Mouse (Mus musculus) adrenal gland, postnatal 25 days (tissue): ENCODE measurements around the gene Taldo1. TPM values are rescaled to one million over a fixed set of nuclear protein-coding genes. Genes with fewer than 3 reads are reported as not detected.
A peak's percentile ranks its signal among the peaks of the same experiment; 100 is the strongest.
"Not testable (repeated sequence)": the region's sequence is repeated elsewhere in the genome, so short reads cannot be mapped to it uniquely, and the experiment has no call there.

Experiments
- DNase-seq: peaks from one replicate; pipeline ENCODE4 v3.0.0; 2021; ENCODE audit warnings: mixed read lengths
- total RNA-seq: library from RNA; stranded (reverse); gene quantifications from 2 replicates; pipeline ENCODE4 v1.2.3, GENCODE M21; 2021

Gene Taldo1
- total RNA-seq, 1 experiment from 2014 or later = 681 TPM

DNA sequence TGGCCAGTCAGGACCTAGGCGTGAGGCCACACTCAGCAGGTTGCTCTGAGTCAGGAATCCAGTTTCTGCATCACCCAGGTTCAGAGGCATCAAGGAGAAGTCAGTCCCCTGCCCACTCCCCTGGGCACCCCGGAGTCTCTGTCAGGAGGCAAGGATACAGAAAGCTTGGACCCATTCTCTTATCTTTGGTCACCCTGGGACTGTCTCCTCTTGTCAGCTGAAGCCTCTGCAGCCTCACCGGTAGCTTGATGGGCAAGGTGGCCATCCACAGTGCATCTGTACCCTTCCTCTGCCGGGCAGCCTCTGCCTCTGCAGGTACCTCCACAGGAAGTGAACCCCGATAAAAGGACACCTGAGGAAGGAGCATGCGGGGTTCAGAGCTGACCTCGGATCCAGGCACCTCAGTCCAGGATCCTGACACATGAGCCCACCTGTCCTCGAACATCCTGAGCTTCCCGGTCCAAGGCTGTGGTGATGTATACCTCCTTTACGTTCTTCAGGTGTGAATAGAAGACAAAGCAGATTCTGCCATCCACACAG, 47.2 kb downstream of the Taldo1 start:
- no peak for DNase-seq

- DNase-seq = no peak
Measured at GRCm38 (mm10) chr7:141439811-141440210, 47.8 kb downstream of the Taldo1 start.

DNA sequence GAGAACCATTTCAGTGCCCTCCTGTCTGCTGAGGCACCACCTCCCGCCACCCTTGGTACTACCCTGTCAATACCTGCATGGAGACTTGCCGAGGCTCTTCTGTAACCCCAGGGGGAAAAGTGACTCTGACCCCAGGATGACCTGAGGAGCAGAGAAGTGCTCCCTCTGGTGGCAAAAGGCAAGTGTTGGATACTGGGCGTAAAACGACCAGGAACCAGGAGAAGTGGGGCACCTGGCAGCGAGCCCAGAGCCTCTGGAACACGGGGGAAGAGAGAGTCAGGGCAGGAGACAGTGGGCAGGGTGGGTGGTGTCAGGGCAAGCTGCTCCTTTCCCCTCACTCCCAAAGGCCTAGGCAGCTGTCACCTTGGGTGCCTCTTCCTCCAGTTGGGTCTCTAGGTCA, 48.6 kb downstream of the Taldo1 start:
- DNase-seq = peak; percentile 69

DNA sequence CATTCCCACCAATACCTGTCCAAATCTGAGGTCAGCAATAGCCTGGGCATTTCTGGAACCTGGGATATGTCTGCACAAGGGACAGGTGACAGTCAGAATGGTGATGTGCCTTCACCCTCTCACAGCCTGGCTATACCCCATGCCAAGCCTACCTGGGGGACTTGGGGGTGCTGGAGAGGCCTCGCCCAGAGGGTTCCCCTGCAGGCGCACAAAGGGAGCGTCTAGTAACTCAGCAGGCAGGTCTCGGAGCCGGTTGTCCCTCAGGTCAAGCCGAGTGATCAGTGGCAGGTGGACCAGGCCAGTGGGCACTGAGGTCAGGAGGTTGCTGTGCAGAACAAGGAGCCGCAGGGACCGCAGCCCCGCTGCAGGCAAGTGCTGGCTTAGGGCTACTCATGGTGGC, 49.5 kb downstream of the Taldo1 start:
- DNase-seq = no peak

GRCm38 (mm10) chr7:141442199-141442598, 50.2 kb downstream of the Taldo1 start:
- no peak for DNase-seq

DNA sequence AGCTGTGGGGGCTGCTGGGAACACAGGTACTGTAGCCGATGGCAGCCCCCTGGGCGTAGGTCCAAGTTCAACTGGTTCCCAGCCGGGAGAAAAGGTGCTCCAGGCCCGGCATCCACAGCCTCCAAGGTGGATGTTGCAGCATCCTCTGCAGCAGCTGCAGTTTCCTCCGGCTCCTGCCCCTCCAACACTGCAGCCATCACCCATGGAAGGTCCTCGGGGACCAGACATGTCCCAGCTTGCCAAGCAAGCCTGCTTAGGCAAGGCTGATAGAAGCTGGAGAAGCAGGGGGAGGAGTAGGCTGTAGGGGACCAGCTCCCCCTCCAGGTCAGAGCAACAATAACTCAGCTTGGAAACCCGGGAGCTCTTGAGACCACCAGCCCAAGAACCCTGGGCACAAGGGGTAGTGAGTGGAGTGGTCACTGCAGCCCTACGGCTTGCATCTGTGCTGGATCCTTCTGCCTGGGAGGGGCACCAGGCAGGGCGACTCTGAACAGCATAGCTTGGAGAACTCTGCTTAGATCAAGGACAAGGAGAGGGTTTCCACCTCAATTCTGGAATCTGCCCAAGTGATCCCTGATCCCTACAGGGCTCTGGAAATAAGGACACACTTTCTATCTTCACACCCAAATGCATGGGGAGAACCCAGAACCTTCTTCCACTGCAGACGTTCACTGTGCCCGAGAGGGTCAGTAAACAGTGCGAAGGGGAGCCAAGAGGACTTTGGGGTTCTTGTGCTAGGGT, 51.3 kb downstream of the Taldo1 start:
- no peak for DNase-seq

- peak; percentile 71 for DNase-seq
Measured at GRCm38 (mm10) chr7:141443828-141444237, 51.8 kb downstream of the Taldo1 start, which contains the start of gene Pidd1. TSS of gene Pidd1 (minus strand) at chr7:141444025.

- DNase-seq = not testable (repeated sequence)
Measured at GRCm38 (mm10) chr7:141446374-141446773, 54.4 kb downstream of the Taldo1 start.

GRCm38 (mm10) chr7:141447110-141447991, 55.4 kb downstream of the Taldo1 start, which contains the start of gene Rplp2:
TSS of gene Rplp2 (plus strand) at chr7:141447370.
- peak; percentile 93 for DNase-seq

- DNase-seq = no peak
Measured at GRCm38 (mm10) chr7:141451928-141452327, 59.9 kb downstream of the Taldo1 start.

Other genes starting within 250 kb of the Taldo1 start
- 298 and 356 TPM in 2 replicates for gene Rnh1, start 219.3 kb upstream of the Taldo1 start, total RNA-seq
- gene Hras, start 198.2 kb upstream of the Taldo1 start, total RNA-seq = 64.8 and 88.0 TPM in 2 replicates
- 6.4 and 10.8 TPM in 2 replicates for gene Lrrc56, start 198.0 kb upstream of the Taldo1 start, total RNA-seq
- gene Lmntd2, start 178.1 kb upstream of the Taldo1 start, total RNA-seq = 0.39 TPM in 1 of 2 replicates, not detected in the other
- 5.7 and 8.0 TPM in 2 replicates for gene Rassf7, start 176.3 kb upstream of the Taldo1 start, total RNA-seq
- 83.3 and 83.9 TPM in 2 replicates for gene Phrf1, start 163.4 kb upstream of the Taldo1 start, total RNA-seq
- 7.8 and 10.4 TPM in 2 replicates for gene Irf7, start 125.7 kb upstream of the Taldo1 start, total RNA-seq
- 14.4 and 16.5 TPM in 2 replicates for gene Cdhr5, start 115.4 kb upstream of the Taldo1 start, total RNA-seq
- not detected in 2 replicates for gene Sct, start 113.1 kb upstream of the Taldo1 start, total RNA-seq
- gene Drd4, start 100.2 kb upstream of the Taldo1 start, total RNA-seq = not detected in 2 replicates
- gene Deaf1, start 64.5 kb upstream of the Taldo1 start, total RNA-seq = 33.8 and 45.4 TPM in 2 replicates
- gene Tmem80, start 64.5 kb upstream of the Taldo1 start, total RNA-seq = 34.1 and 43.2 TPM in 2 replicates
- gene Eps8l2, start 53.3 kb upstream of the Taldo1 start, total RNA-seq = 1.6 and 2.6 TPM in 2 replicates
- 35.6 and 58.9 TPM in 2 replicates for gene Gatd1, start 21.9 kb downstream of the Taldo1 start, total RNA-seq
- 0.57 and 1.3 TPM in 2 replicates for gene Cend1, start 37.3 kb downstream of the Taldo1 start, total RNA-seq
- gene Slc25a22, start 45.7 kb downstream of the Taldo1 start, total RNA-seq = 95.6 and 102 TPM in 2 replicates
- 3.0 and 3.3 TPM in 2 replicates for gene Pidd1, start 51.8 kb downstream of the Taldo1 start, total RNA-seq
- gene Rplp2, start 55.2 kb downstream of the Taldo1 start, total RNA-seq = 917 and 919 TPM in 2 replicates
- gene Pnpla2, start 63.0 kb downstream of the Taldo1 start, total RNA-seq = 538 and 617 TPM in 2 replicates
- gene Cracr2b, start 68.9 kb downstream of the Taldo1 start, total RNA-seq = 9.9 and 13.5 TPM in 2 replicates
- 287 and 310 TPM in 2 replicates for gene Cd151, start 75.2 kb downstream of the Taldo1 start, total RNA-seq
- 89.5 and 102 TPM in 2 replicates for gene Polr2l, start 82.9 kb downstream of the Taldo1 start, total RNA-seq
- 70.9 and 99.3 TPM in 2 replicates for gene Tspan4, start 83.0 kb downstream of the Taldo1 start, total RNA-seq
- gene Chid1, start 147.7 kb downstream of the Taldo1 start, total RNA-seq = 50.5 and 57.8 TPM in 2 replicates
- gene Ap2a2, start 170.0 kb downstream of the Taldo1 start, total RNA-seq = 53.4 and 53.8 TPM in 2 replicates